Mouse (Mus musculus): ENCODE data around the gene Gm4881. TPM values are rescaled to one million over a fixed set of nuclear protein-coding genes. Genes with fewer than 3 reads are reported as not detected.

The Gm4881 gene
- polyA plus RNA-seq, 1 experiment from 2014 or later, result not detected

GRCm38 (mm10) chr7:24889431-24890220 is 54.7 kb downstream of the Gm4881 start:
- H3K27ac ChIP-seq (ENCODE audit: low read length), result no peak overlapping the region
- no peak overlapping the region for H3K4me2 ChIP-seq (replicated peaks; ENCODE audit: low read depth, low read length)
- H3K4me3 ChIP-seq (ENCODE audit: low read depth, low read length), result no peak overlapping the region
- no peak for ATAC-seq (ENCODE audit: insufficient number of reproducible peaks, insufficient read depth, low FRiP score, low read depth)
- H3K9ac ChIP-seq (replicated peaks; ENCODE audit: low read depth, low read length), result no peak overlapping the region
- peaks cover 57% of the 10 kb centered on the region for H3K36me3 ChIP-seq (ENCODE audit: control insufficient read depth, insufficient read depth, low read length)
- no peaks in the 10 kb centered on the region for H3K9me3 ChIP-seq (ENCODE audit: control insufficient read depth, low read depth, low read length)
- WGBS, result 72% methylated on average over 6 of the region's 6 CpGs
- peaks cover 20% of the 10 kb centered on the region for H3K4me1 ChIP-seq (ENCODE audit: control insufficient read depth, insufficient read depth, low read length)
- H3K27me3 ChIP-seq (ENCODE audit: control insufficient read depth, insufficient read depth, low read length), result no peaks in the 10 kb centered on the region

- Histone ChIP-seq H3K4me2 (replicated peaks; ENCODE audit: low read depth, low read length) (peak overlapping the region; percentile 85), H3K4me1 (ENCODE audit: control insufficient read depth, insufficient read depth, low read length) (peaks cover 20% of the 10 kb centered on the region), H3K27me3 (ENCODE audit: control insufficient read depth, insufficient read depth, low read length) (no peaks in the 10 kb centered on the region), H3K27ac (ENCODE audit: low read length) (no peak overlapping the region), H3K9me3 (ENCODE audit: control insufficient read depth, low read depth, low read length) (no peaks in the 10 kb centered on the region), H3K36me3 (ENCODE audit: control insufficient read depth, insufficient read depth, low read length) (peaks cover 57% of the 10 kb centered on the region), H3K9ac (replicated peaks; ENCODE audit: low read depth, low read length) (peak overlapping the region; percentile 100), H3K4me3 (ENCODE audit: low read depth, low read length) (0 out of 2 replicates have a peak overlapping the region, but pooled peaks have one; percentile 99)
- ATAC-seq (ENCODE audit: insufficient number of reproducible peaks, insufficient read depth, low FRiP score, low read depth), result no peak
- 71% methylated on average over 4 of the region's 4 CpGs for WGBS
Observed at GRCm38 (mm10) chr7:24887096-24887495, 57.2 kb downstream of the Gm4881 start.

- no peaks in the 10 kb centered on the region for H3K27me3 ChIP-seq (ENCODE audit: control insufficient read depth, insufficient read depth, low read length)
- 60% methylated on average over 4 of the region's 4 CpGs for WGBS
- no peak overlapping the region for H3K27ac ChIP-seq (ENCODE audit: low read length)
- peaks cover 57% of the 10 kb centered on the region for H3K36me3 ChIP-seq (ENCODE audit: control insufficient read depth, insufficient read depth, low read length)
- peaks cover 20% of the 10 kb centered on the region for H3K4me1 ChIP-seq (ENCODE audit: control insufficient read depth, insufficient read depth, low read length)
- H3K4me3 ChIP-seq (ENCODE audit: low read depth, low read length), result peak overlapping the region; percentile 99
- peak overlapping the region; percentile 100 for H3K9ac ChIP-seq (replicated peaks; ENCODE audit: low read depth, low read length)
- no peaks in the 10 kb centered on the region for H3K9me3 ChIP-seq (ENCODE audit: control insufficient read depth, low read depth, low read length)
- peak overlapping the region; percentile 85 for H3K4me2 ChIP-seq (replicated peaks; ENCODE audit: low read depth, low read length)
- no peak for ATAC-seq (ENCODE audit: insufficient number of reproducible peaks, insufficient read depth, low FRiP score, low read depth)
Observed at GRCm38 (mm10) chr7:24886308-24886633, 58.0 kb downstream of the Gm4881 start.

GRCm38 (mm10) chr7:24885468-24886307 is 58.6 kb downstream of the Gm4881 start:
- Histone ChIP-seq H3K4me3 (ENCODE audit: low read depth, low read length) (peak overlapping the region; percentile 99), H3K27me3 (ENCODE audit: control insufficient read depth, insufficient read depth, low read length) (no peaks in the 10 kb centered on the region), H3K4me2 (replicated peaks; ENCODE audit: low read depth, low read length) (peak overlapping the region; percentile 85), H3K27ac (ENCODE audit: low read length) (no peak overlapping the region; the same call in 1 of the 2 replicates), H3K9me3 (ENCODE audit: control insufficient read depth, low read depth, low read length) (no peaks in the 10 kb centered on the region), H3K9ac (replicated peaks; ENCODE audit: low read depth, low read length) (peak overlapping the region; percentile 100), H3K4me1 (ENCODE audit: control insufficient read depth, insufficient read depth, low read length) (peaks cover 20% of the 10 kb centered on the region), H3K36me3 (ENCODE audit: control insufficient read depth, insufficient read depth, low read length) (peaks cover 52% of the 10 kb centered on the region)
- WGBS, result 35% methylated on average over 12 of the region's 12 CpGs
- no peak for ATAC-seq (ENCODE audit: insufficient number of reproducible peaks, insufficient read depth, low FRiP score, low read depth)

- peak overlapping the region; percentile 85 for H3K4me2 ChIP-seq (replicated peaks; ENCODE audit: low read depth, low read length)
- ATAC-seq (ENCODE audit: insufficient number of reproducible peaks, insufficient read depth, low FRiP score, low read depth), result peak; percentile 4; the same call in 1 of the 2 replicates
- peaks cover 45% of the 10 kb centered on the region for H3K36me3 ChIP-seq (ENCODE audit: control insufficient read depth, insufficient read depth, low read length)
- H3K27me3 ChIP-seq (ENCODE audit: control insufficient read depth, insufficient read depth, low read length), result no peaks in the 10 kb centered on the region
- H3K4me3 ChIP-seq (ENCODE audit: low read depth, low read length), result peak overlapping the region; percentile 99
- no peaks in the 10 kb centered on the region for H3K9me3 ChIP-seq (ENCODE audit: control insufficient read depth, low read depth, low read length)
- peak overlapping the region; percentile 100 for H3K9ac ChIP-seq (replicated peaks; ENCODE audit: low read depth, low read length)
- peaks cover 20% of the 10 kb centered on the region for H3K4me1 ChIP-seq (ENCODE audit: control insufficient read depth, insufficient read depth, low read length)
- under 1% methylated on average over 47 of the region's 47 CpGs for WGBS
- peak overlapping the region; percentile 91 for H3K27ac ChIP-seq (ENCODE audit: low read length)
Observed at GRCm38 (mm10) chr7:24884693-24885291, 59.5 kb downstream of the Gm4881 start.

GRCm38 (mm10) chr7:24883896-24884692 is 60.2 kb downstream of the Gm4881 start, which contains the start of gene Rps19:
Gene Rps19 (plus strand): TSS chr7:24884371.
- H3K27me3 ChIP-seq (ENCODE audit: control insufficient read depth, insufficient read depth, low read length), result no peaks in the 10 kb centered on the region
- H3K27ac ChIP-seq (ENCODE audit: low read length), result peak within 1 kb of the TSS; percentile 91
- peak within 1 kb of the TSS; percentile 100 for H3K9ac ChIP-seq (replicated peaks; ENCODE audit: low read depth, low read length)
- under 1% methylated on average over 57 of the region's 57 CpGs for WGBS
- peaks cover 20% of the 10 kb centered on the region for H3K4me1 ChIP-seq (ENCODE audit: control insufficient read depth, insufficient read depth, low read length)
- H3K36me3 ChIP-seq (ENCODE audit: control insufficient read depth, insufficient read depth, low read length), result peaks cover 38% of the 10 kb centered on the region
- H3K4me2 ChIP-seq (replicated peaks; ENCODE audit: low read depth, low read length), result peak within 1 kb of the TSS; percentile 85
- H3K4me3 ChIP-seq (ENCODE audit: low read depth, low read length), result peak within 1 kb of the TSS; percentile 99
- no peaks in the 10 kb centered on the region for H3K9me3 ChIP-seq (ENCODE audit: control insufficient read depth, low read depth, low read length)
- peak; percentile 92 for ATAC-seq (ENCODE audit: insufficient number of reproducible peaks, insufficient read depth, low FRiP score, low read depth)

- H3K36me3 ChIP-seq (ENCODE audit: control insufficient read depth, insufficient read depth, low read length), result peaks cover 24% of the 10 kb centered on the region
- ATAC-seq (ENCODE audit: insufficient number of reproducible peaks, insufficient read depth, low FRiP score, low read depth), result no peak
- 91% methylated on average over 9 of the region's 9 CpGs for WGBS
- no peak overlapping the region for H3K4me3 ChIP-seq (ENCODE audit: low read depth, low read length)
- no peaks in the 10 kb centered on the region for H3K9me3 ChIP-seq (ENCODE audit: control insufficient read depth, low read depth, low read length)
- no peak overlapping the region for H3K27ac ChIP-seq (ENCODE audit: low read length)
- H3K9ac ChIP-seq (replicated peaks; ENCODE audit: low read depth, low read length), result no peak overlapping the region
- no peak overlapping the region for H3K4me2 ChIP-seq (replicated peaks; ENCODE audit: low read depth, low read length)
- no peaks in the 10 kb centered on the region for H3K27me3 ChIP-seq (ENCODE audit: control insufficient read depth, insufficient read depth, low read length)
- H3K4me1 ChIP-seq (ENCODE audit: control insufficient read depth, insufficient read depth, low read length), result peaks cover 20% of the 10 kb centered on the region
Observed at GRCm38 (mm10) chr7:24882416-24883199, 61.7 kb downstream of the Gm4881 start.
